Mouse (Mus musculus): ENCODE data around the gene Cwc25.

DNA sequence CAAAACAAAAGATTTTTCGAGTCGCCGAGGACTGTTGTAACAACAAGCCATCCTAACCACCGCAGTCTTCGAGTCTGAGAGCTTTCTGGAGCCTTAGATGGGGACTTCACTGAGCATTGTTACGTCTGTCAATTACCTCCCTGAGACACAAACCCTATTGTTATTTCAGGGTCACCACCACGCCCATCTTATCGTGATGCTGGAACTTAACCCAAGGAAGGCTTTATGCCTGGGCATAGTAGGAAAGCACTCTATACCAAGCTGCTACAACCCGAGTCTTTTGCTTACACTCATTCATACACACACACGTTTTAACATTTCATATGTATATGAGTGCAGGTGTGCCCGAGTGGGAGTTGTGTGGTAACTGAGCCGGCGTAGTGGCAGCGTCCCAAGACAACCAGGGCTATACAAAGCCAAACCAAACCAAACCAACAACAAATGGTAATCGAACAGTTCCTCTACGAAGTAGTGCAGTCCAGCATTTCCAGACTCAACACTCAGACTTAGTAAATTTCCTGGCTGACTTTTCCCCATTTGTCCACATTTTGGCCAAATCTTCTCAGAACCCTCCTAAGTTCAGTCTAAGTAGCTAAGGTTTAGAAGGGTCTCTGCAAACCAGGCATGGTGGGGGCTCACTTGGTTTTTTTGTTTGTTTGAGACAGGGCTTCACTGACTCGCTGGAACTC is 9.6 kb upstream of the Cwc25 start, which contains the start of gene 1700001P01Rik:
- TF ChIP-seq CTCF (IDR thresholded peaks at IDR 0.05; ENCODE audit: low read depth) = no peak
- TF ChIP-seq EP300 (IDR thresholded peaks at IDR 0.05; ENCODE audit: low read depth) = no peak

All from liver, embryonic 14.5 days (tissue).